Mouse (Mus musculus): Measurements from ENCODE around the gene Dram1. TPM values are rescaled to one million over a fixed set of nuclear protein-coding genes. Genes with fewer than 3 reads are reported as not detected.

The Dram1 gene
- polyA plus RNA-seq, 1 experiment, result 20.6 TPM

- no peak overlapping the region for H3K4me3 ChIP-seq (ENCODE audit: insufficient read depth, low read length)
- no peak overlapping the region for H3K27ac ChIP-seq (ENCODE audit: insufficient read depth, low read length)
- TF ChIP-seq CTCF (IDR thresholded peaks at IDR 0.05; ENCODE audit: borderline replicate concordance, insufficient read depth, low read length), result no peak
- no peak for TF ChIP-seq POLR2A (IDR thresholded peaks at IDR 0.05; ENCODE audit: low read depth, low read length)
- no peaks in the 10 kb centered on the region for H3K4me1 ChIP-seq (ENCODE audit: control insufficient read depth, insufficient read depth, low read length)
These were observed 72.6 kb downstream of the Dram1 start for GRCm38 (mm10) chr10:88306235-88306634.

GRCm38 (mm10) chr10:88304302-88304701 is 74.6 kb downstream of the Dram1 start:
- TF ChIP-seq POLR2A (IDR thresholded peaks at IDR 0.05; ENCODE audit: low read depth, low read length) (no peak), CTCF (IDR thresholded peaks at IDR 0.05; ENCODE audit: borderline replicate concordance, insufficient read depth, low read length) (0 out of 2 replicates have a peak, but pooled peaks have one; percentile 25)
- Histone ChIP-seq H3K4me1 (ENCODE audit: control insufficient read depth, insufficient read depth, low read length) (no peaks in the 10 kb centered on the region), H3K27ac (ENCODE audit: insufficient read depth, low read length) (no peak overlapping the region), H3K4me3 (ENCODE audit: insufficient read depth, low read length) (no peak overlapping the region)

- no peaks in the 10 kb centered on the region for H3K4me1 ChIP-seq (ENCODE audit: control insufficient read depth, insufficient read depth, low read length)
- no peak overlapping the region for H3K4me3 ChIP-seq (ENCODE audit: insufficient read depth, low read length)
- TF ChIP-seq CTCF (IDR thresholded peaks at IDR 0.05; ENCODE audit: borderline replicate concordance, insufficient read depth, low read length) (no peak), POLR2A (IDR thresholded peaks at IDR 0.05; ENCODE audit: low read depth, low read length) (no peak)
- no peak overlapping the region for H3K27ac ChIP-seq (ENCODE audit: insufficient read depth, low read length)
These were observed 75.8 kb downstream of the Dram1 start for GRCm38 (mm10) chr10:88303079-88303478.

GRCm38 (mm10) chr10:88301802-88302470 is 76.9 kb downstream of the Dram1 start:
- Histone ChIP-seq H3K4me1 (ENCODE audit: control insufficient read depth, insufficient read depth, low read length) (no peaks in the 10 kb centered on the region), H3K4me3 (ENCODE audit: insufficient read depth, low read length) (no peak overlapping the region), H3K27ac (ENCODE audit: insufficient read depth, low read length) (peak overlapping the region; percentile 8; the same call in 1 of the 2 replicates)
- no peak for TF ChIP-seq CTCF (IDR thresholded peaks at IDR 0.05; ENCODE audit: borderline replicate concordance, insufficient read depth, low read length)
- TF ChIP-seq POLR2A (IDR thresholded peaks at IDR 0.05; ENCODE audit: low read depth, low read length), result no peak

- Histone ChIP-seq H3K4me1 (ENCODE audit: control insufficient read depth, insufficient read depth, low read length) (no peaks in the 10 kb centered on the region), H3K27ac (ENCODE audit: insufficient read depth, low read length) (no peak overlapping the region), H3K4me3 (ENCODE audit: insufficient read depth, low read length) (no peak overlapping the region)
- TF ChIP-seq POLR2A (IDR thresholded peaks at IDR 0.05; ENCODE audit: low read depth, low read length) (no peak), CTCF (IDR thresholded peaks at IDR 0.05; ENCODE audit: borderline replicate concordance, insufficient read depth, low read length) (no peak)
These were observed 81.9 kb downstream of the Dram1 start for GRCm38 (mm10) chr10:88296991-88297390.

- H3K4me1 ChIP-seq (ENCODE audit: control insufficient read depth, insufficient read depth, low read length), result no peaks in the 10 kb centered on the region
- no peak overlapping the region for H3K4me3 ChIP-seq (ENCODE audit: insufficient read depth, low read length)
- TF ChIP-seq POLR2A (IDR thresholded peaks at IDR 0.05; ENCODE audit: low read depth, low read length) (no peak), CTCF (IDR thresholded peaks at IDR 0.05; ENCODE audit: borderline replicate concordance, insufficient read depth, low read length) (no peak)
- no peak overlapping the region for H3K27ac ChIP-seq (ENCODE audit: insufficient read depth, low read length)
These were observed 83.8 kb downstream of the Dram1 start for GRCm38 (mm10) chr10:88295091-88295490.

GRCm38 (mm10) chr10:88288061-88288460 is 90.8 kb downstream of the Dram1 start:
- Histone ChIP-seq H3K27ac (ENCODE audit: insufficient read depth, low read length) (no peak overlapping the region), H3K4me1 (ENCODE audit: control insufficient read depth, insufficient read depth, low read length) (no peaks in the 10 kb centered on the region), H3K4me3 (ENCODE audit: insufficient read depth, low read length) (no peak overlapping the region)
- TF ChIP-seq CTCF (IDR thresholded peaks at IDR 0.05; ENCODE audit: borderline replicate concordance, insufficient read depth, low read length), result no peak
- TF ChIP-seq POLR2A (IDR thresholded peaks at IDR 0.05; ENCODE audit: low read depth, low read length), result no peak

- no peak overlapping the region for H3K4me3 ChIP-seq (ENCODE audit: insufficient read depth, low read length)
- no peak for TF ChIP-seq CTCF (IDR thresholded peaks at IDR 0.05; ENCODE audit: borderline replicate concordance, insufficient read depth, low read length)
- no peak for TF ChIP-seq POLR2A (IDR thresholded peaks at IDR 0.05; ENCODE audit: low read depth, low read length)
- H3K27ac ChIP-seq (ENCODE audit: insufficient read depth, low read length), result no peak overlapping the region
- H3K4me1 ChIP-seq (ENCODE audit: control insufficient read depth, insufficient read depth, low read length), result no peaks in the 10 kb centered on the region
These were observed 91.6 kb downstream of the Dram1 start for GRCm38 (mm10) chr10:88287261-88287660.

GRCm38 (mm10) chr10:88284343-88284990 is 94.4 kb downstream of the Dram1 start:
- TF ChIP-seq CTCF (IDR thresholded peaks at IDR 0.05; ENCODE audit: borderline replicate concordance, insufficient read depth, low read length) (no peak), POLR2A (IDR thresholded peaks at IDR 0.05; ENCODE audit: low read depth, low read length) (no peak)
- H3K27ac ChIP-seq (ENCODE audit: insufficient read depth, low read length), result no peak overlapping the region

GRCm38 (mm10) chr10:88281699-88282098 is 97.2 kb downstream of the Dram1 start:
- H3K27ac ChIP-seq (ENCODE audit: insufficient read depth, low read length), result no peak overlapping the region
- no peak for TF ChIP-seq POLR2A (IDR thresholded peaks at IDR 0.05; ENCODE audit: low read depth, low read length)
- TF ChIP-seq CTCF (IDR thresholded peaks at IDR 0.05; ENCODE audit: borderline replicate concordance, insufficient read depth, low read length), result no peak
- H3K4me3 ChIP-seq (ENCODE audit: insufficient read depth, low read length), result no peak overlapping the region
- no peaks in the 10 kb centered on the region for H3K4me1 ChIP-seq (ENCODE audit: control insufficient read depth, insufficient read depth, low read length)

More at GRCm38 (mm10) chr10:88284343-88284990, 94.4 kb downstream of the Dram1 start:
- Histone ChIP-seq H3K4me3 (ENCODE audit: insufficient read depth, low read length) (no peak overlapping the region), H3K4me1 (ENCODE audit: control insufficient read depth, insufficient read depth, low read length) (no peaks in the 10 kb centered on the region)
